Mouse (Mus musculus) midbrain, postnatal 0 days (tissue): ENCODE results near the gene Furin. TPM values are rescaled to one million over a fixed set of nuclear protein-coding genes. Genes with fewer than 3 reads are reported as not detected.

Source experiments
- ATAC-seq: fragments of 200-750 bp; cut with Nextera tagmentation; 2 replicates; pipeline ENCODE4 v1.8.0; 2017; ENCODE audit warnings: moderate number of reproducible peaks, mild to moderate bottlenecking, moderate TSS enrichment, moderate library complexity; ENCODE audit not compliant: low FRiP score
- DNase-seq: peaks from one replicate; pipeline ENCODE4 v3.0.0-alpha.2; 2015; ENCODE audit warnings: low spot score
- H3K27ac ChIP-seq: fragments of 300-500 bp; sonication (generic); 2 replicates; pipeline ENCODE4 v1.5.1; 2014; ENCODE audit warnings: low read depth, mild to moderate bottlenecking, low read length, mixed read lengths
- H3K27me3 ChIP-seq: fragments of 300-500 bp; sonication (generic); 2 replicates; pipeline ENCODE4 v1.6.1; 2014; ENCODE audit warnings: low read length, control low read depth, mixed read lengths; ENCODE audit not compliant: insufficient read depth
- H3K36me3 ChIP-seq: fragments of 300-500 bp; sonication (generic); 2 replicates; pipeline ENCODE4 v1.6.1; 2014; ENCODE audit warnings: low read length, control low read depth, mixed read lengths; ENCODE audit not compliant: insufficient read depth
- H3K4me1 ChIP-seq: fragments of 300-500 bp; sonication (generic); 2 replicates; pipeline ENCODE4 v1.6.1; 2014; ENCODE audit warnings: mild to moderate bottlenecking, control low read depth, antibody characterized with exemption, low read length, mixed read lengths; ENCODE audit not compliant: insufficient read depth
- H3K4me2 ChIP-seq: fragments of 300-500 bp; sonication (generic); 2 replicates; pipeline ENCODE4 v1.6.1; 2014; ENCODE audit warnings: low read depth, mild to moderate bottlenecking, low read length, mixed read lengths; ENCODE audit not compliant: poor library complexity, severe bottlenecking
- H3K4me3 ChIP-seq: fragments of 300-500 bp; sonication (generic); 2 replicates; pipeline ENCODE4 v1.5.1; 2014; ENCODE audit warnings: low read depth, mild to moderate bottlenecking, low read length, moderate library complexity
- H3K9ac ChIP-seq: fragments of 300-500 bp; sonication (generic); replicated peaks from 2 replicates; pipeline ENCODE4 v1.6.1; 2014; ENCODE audit warnings: mild to moderate bottlenecking, low read length, moderate library complexity, mixed read lengths; ENCODE audit not compliant: poor library complexity, severe bottlenecking
- H3K9me3 ChIP-seq: fragments of 300-500 bp; sonication (generic); 2 replicates; pipeline ENCODE4 v1.6.1; 2016; ENCODE audit warnings: low read length, control low read depth
- CTCF ChIP-seq: IDR thresholded peaks from 2 replicates; pipeline ENCODE4 v1.5.1; 2016; ENCODE audit warnings: antibody characterized with exemption, mild to moderate bottlenecking
- WGBS: fragments of 180-500 bp; shearing (Covaris S2); extraction: QIAGEN DNeasy Blood & Tissue Kit; methylation state at CpG from one replicate; pipeline ENCODE4 v1.1.7; 2014; 5-methylcytosine and 5-hydroxymethylcytosine counted together
- polyA plus RNA-seq: library from polyadenylated mRNA; unstranded; fragments of >200 nt; fragmentation: Nextera tagmentation; extraction: Ambion mirVana; gene quantifications from 2 replicates; pipeline ENCODE4 v1.2.1, GENCODE M21; 2015
- total RNA-seq: library from RNA; depleted of rRNA; stranded (reverse); fragments of >200 nt; gene quantifications from 2 replicates; pipeline ENCODE4 v1.2.3, GENCODE M21; 2014

Gene Furin
- total and polyA plus RNA-seq, 2 experiments from 2014 or later = 6.0 to 16.6 TPM

DNA sequence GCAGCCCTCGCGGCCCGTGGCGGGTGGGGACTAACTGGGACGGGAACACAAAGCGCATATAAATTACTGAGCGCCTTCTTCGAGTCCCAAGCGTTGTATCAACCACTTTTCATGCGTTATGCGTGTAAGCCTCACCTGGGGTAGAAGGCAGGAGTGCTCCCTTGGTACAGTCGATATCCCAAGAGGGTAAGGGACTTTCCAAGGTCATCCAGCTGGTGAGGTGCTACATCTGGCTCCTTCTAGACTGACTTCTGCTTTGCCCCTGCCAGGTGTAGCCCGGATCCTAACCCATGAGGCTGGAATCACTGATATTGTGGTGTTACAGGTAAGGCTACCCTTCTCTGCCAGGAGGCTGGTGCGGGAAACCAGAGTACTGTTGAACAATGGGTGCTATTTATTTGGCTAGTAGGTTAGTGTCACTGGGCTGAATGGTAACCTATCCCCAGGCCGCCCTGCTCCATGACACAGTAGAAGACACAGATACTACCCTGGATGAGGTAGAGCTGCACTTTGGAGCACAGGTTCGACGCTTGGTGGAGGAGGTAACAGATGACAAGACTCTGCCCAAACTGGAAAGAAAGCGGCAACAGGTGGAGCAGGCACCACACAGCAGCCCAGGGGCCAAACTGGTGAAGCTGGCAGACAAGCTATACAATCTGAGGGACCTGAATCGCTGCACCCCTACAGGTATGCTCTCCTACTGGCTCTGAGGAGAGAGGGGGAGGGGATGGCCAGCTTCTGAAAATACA is 61.8 kb downstream of the Furin start:
- no peak for DNase-seq
- Histone ChIP-seq H3K4me3 (peak overlapping the region; percentile 46), H3K4me1 (peaks cover 22% of the 10 kb centered on the region; the same call in 1 of the 2 replicates), H3K4me2 (peak overlapping the region; percentile 64), H3K27ac (peak overlapping the region; percentile 82), H3K27me3 (no peaks in the 10 kb centered on the region), H3K36me3 (no peaks in the 10 kb centered on the region), H3K9ac (peak overlapping the region; percentile 82), H3K9me3 (no peaks in the 10 kb centered on the region)
- peak; percentile 12; the same call in 1 of the 2 replicates for ATAC-seq
- 26% methylated on average over 19 of the region's 19 CpGs for WGBS
- TF ChIP-seq CTCF = no peak

DNA sequence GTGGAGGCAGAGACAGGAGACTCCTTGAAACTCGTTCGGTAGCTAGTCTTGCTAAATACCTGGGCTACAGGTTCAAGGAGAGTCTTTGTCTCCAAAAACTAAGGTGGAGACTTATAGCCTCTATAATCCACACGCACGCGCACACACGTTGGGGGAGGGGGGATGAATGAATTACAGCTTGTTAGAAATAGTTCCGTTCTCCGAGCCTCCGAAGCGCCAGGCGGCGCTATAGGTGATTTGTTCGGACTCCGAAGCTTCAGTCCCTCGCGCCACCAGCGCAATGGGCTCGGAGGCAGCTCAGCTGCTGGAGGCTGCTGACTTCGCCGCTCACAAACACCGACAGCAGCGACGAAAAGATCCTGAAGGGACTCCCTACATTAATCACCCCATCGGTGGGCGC is 62.4 kb downstream of the Furin start, which contains the start of gene Hddc3:
Hddc3 (plus strand) TSS at position 247 of the 400 bp plus-strand sequence.
- no peaks in the 10 kb centered on the region for H3K27me3 ChIP-seq
- WGBS = under 1% methylated on average over 25 of the region's 25 CpGs
- peak; percentile 51 for ATAC-seq
- peak within 1 kb of the TSS; percentile 46 for H3K4me3 ChIP-seq
- peak within 1 kb of the TSS; percentile 82 for H3K9ac ChIP-seq
- TF ChIP-seq CTCF = peak; percentile 89
- H3K4me1 ChIP-seq = peaks cover 28% of the 10 kb centered on the region; the same call in 1 of the 2 replicates
- no peaks in the 10 kb centered on the region for H3K36me3 ChIP-seq
- no peaks in the 10 kb centered on the region for H3K9me3 ChIP-seq
- DNase-seq = peak; percentile 99
- H3K4me2 ChIP-seq = peak within 1 kb of the TSS; percentile 64
- peak within 1 kb of the TSS; percentile 82 for H3K27ac ChIP-seq

DNA sequence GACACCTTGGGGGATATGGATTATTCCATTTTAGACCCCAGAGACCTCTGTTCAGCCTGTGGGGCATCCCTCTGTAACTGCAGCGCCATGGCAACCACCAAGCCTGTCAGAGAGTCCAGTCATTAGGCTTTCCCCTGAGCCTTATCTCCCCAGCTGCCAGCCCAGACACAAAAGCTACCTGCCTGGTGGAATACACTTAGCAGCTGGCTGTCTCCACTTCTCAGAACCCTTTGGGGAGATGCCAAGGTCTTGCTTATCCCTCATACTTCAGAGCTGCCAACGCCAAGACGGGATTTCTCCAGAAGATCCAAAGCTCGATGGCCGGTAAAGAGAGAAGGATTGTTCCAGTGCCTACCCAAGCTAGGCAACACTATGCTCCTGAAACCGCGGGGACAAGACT is 63.4 kb downstream of the Furin start:
- WGBS = 56% methylated on average over 7 of the region's 7 CpGs
- ATAC-seq (no peak), DNase-seq (no peak)
- TF ChIP-seq CTCF = no peak
- no peak overlapping the region for H3K4me3 ChIP-seq
- H3K9ac ChIP-seq = no peak overlapping the region
- no peaks in the 10 kb centered on the region for H3K27me3 ChIP-seq
- no peak overlapping the region for H3K27ac ChIP-seq
- no peaks in the 10 kb centered on the region for H3K9me3 ChIP-seq
- H3K36me3 ChIP-seq = 0 out of 2 replicates have a peak, but pooled peaks cover 3% of the 10 kb centered on the region
- no peak overlapping the region; the same call in 1 of the 2 replicates for H3K4me2 ChIP-seq
- peaks cover 28% of the 10 kb centered on the region; the same call in 1 of the 2 replicates for H3K4me1 ChIP-seq

DNA sequence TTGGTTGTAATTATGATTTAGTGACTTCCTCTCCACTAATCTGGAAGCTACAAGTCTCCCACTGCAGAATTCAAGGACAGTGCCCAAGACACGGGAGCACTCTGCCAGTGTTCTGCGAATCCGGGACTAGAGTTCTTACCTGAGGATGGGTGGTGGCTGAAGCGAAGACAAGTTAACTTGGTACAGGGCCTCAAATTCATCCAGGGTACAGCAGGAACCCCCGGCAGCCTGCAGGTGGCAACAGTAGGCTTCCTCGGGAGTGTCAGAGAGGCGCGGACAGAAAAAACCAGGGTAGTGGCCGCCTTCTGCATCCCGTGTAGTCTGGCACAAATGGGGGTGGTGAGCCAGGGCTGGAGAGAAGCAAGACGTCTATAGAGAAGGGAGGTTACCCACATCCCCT is 64.4 kb downstream of the Furin start, which contains the start of gene Unc45a:
Unc45a (minus strand) TSS at position 213 of the 400 bp plus-strand sequence.
- peaks cover 28% of the 10 kb centered on the region; the same call in 1 of the 2 replicates for H3K4me1 ChIP-seq
- peak; percentile 77 for DNase-seq
- H3K4me2 ChIP-seq = peak within 1 kb of the TSS; percentile 82
- peaks cover 13% of the 10 kb centered on the region for H3K36me3 ChIP-seq
- WGBS = 4% methylated on average over 11 of the region's 11 CpGs
- H3K9me3 ChIP-seq = no peaks in the 10 kb centered on the region
- peak; percentile 58 for ATAC-seq
- peak within 1 kb of the TSS; percentile 79 for H3K9ac ChIP-seq
- TF ChIP-seq CTCF = peak; percentile 78
- peak within 1 kb of the TSS; percentile 53 for H3K4me3 ChIP-seq
- peak within 1 kb of the TSS; percentile 90 for H3K27ac ChIP-seq
- H3K27me3 ChIP-seq = no peaks in the 10 kb centered on the region

DNA sequence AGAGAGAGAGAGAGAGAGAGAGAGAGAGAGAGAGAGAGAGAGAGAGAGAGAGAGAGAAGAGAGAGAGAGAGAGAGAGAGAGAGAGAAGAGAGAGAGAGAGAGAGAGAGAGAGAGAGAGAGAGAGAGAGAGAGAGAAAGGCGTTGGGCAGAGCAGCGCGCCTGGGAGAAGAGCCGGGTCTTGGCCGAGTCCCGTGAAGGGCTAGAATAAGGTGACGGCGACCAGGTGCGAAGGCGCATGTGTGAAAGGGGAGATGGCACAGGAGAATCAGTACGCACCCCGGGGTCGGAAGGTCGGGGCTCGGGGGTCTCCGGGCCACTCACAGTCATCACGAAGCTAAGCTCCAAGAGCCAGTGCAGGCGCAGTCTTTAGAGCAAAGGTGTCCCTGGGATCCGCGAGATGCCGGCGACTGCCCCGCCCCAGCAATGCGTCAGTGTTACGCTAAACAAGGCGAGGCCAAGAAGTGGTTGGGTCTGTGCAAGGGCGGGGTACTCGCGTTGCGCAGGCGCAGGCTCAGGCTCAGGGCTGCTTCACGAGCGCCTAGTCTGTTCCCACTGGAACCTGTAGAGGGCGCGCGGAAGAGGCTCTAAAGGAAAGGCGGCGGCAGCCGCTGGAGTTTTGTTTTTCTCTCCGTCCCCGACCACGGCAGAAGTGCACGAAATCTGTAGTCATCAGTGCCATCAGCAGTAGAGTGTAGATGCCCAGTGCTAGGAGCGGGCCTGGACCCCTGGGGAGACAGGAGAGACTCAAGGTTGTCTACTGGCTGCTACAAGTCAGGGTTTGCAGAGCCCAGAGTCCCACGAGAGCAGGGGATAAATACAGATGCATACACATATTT is 65.2 kb downstream of the Furin start:
- H3K4me3 ChIP-seq = peak overlapping the region; percentile 53
- peak overlapping the region; percentile 82 for H3K4me2 ChIP-seq
- TF ChIP-seq CTCF = peak; percentile 91
- H3K9ac ChIP-seq = peak overlapping the region; percentile 79
- peaks cover 21% of the 10 kb centered on the region for H3K36me3 ChIP-seq
- WGBS = under 1% methylated on average over 45 of the region's 45 CpGs
- DNase-seq (peak; percentile 97), ATAC-seq (peak; percentile 96)
- no peaks in the 10 kb centered on the region for H3K9me3 ChIP-seq
- H3K27ac ChIP-seq = peak overlapping the region; percentile 90
- no peaks in the 10 kb centered on the region for H3K27me3 ChIP-seq
- peaks cover 28% of the 10 kb centered on the region; the same call in 1 of the 2 replicates for H3K4me1 ChIP-seq
